Mouse (Mus musculus): ENCODE measurements around the gene Uqcr11. TPM values are rescaled to one million over a fixed set of nuclear protein-coding genes. Genes with fewer than 3 reads are reported as not detected.

Uqcr11 gene
- polyA plus RNA-seq, 1 experiment from 2014 or later = 1,492 TPM

DNA sequence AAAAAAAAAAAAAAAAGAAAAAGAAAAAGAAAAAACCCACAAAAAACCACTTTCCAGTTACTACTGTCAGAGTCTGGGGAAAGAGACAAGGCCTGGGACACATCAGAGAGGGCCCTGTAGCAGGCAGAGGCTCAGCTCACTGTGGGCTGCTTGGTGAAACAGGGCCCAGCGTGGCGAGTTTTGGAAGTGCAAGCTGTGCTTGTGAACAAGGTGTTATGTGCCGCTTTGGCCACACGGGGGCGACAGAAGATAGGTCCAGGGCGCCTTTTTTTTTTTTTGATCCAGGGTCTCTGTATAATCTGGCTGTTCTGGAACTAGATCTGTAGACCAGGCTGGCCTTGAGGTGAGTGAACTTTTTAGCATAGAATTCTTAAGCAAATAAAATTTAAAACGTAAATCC lies 30.5 kb downstream of the Uqcr11 start:
- Histone ChIP-seq H3K4me3 (ENCODE audit: low read length) (no peak overlapping the region), H3K4me1 (ENCODE audit: control insufficient read depth, insufficient read depth, low read length) (no peaks in the 10 kb centered on the region), H3K4me2 (ENCODE audit: low read depth, low read length) (no peak overlapping the region), H3K27ac (ENCODE audit: low read length) (no peak overlapping the region), H3K36me3 (ENCODE audit: control insufficient read depth, insufficient read depth) (peaks cover 6% of the 10 kb centered on the region), H3K9me3 (replicated peaks; ENCODE audit: control insufficient read depth, low read length) (peaks cover 3% of the 10 kb centered on the region; the same call in 1 of the 2 replicates), H3K9ac (ENCODE audit: low read length) (no peak overlapping the region), H3K27me3 (ENCODE audit: control insufficient read depth, insufficient read depth, low read length) (no peaks in the 10 kb centered on the region)
- ATAC-seq (replicated peaks; ENCODE audit: extremely low read depth, insufficient read depth, low FRiP score) = no peak
- WGBS = 3% methylated on average over 7 of the region's 7 CpGs

DNA sequence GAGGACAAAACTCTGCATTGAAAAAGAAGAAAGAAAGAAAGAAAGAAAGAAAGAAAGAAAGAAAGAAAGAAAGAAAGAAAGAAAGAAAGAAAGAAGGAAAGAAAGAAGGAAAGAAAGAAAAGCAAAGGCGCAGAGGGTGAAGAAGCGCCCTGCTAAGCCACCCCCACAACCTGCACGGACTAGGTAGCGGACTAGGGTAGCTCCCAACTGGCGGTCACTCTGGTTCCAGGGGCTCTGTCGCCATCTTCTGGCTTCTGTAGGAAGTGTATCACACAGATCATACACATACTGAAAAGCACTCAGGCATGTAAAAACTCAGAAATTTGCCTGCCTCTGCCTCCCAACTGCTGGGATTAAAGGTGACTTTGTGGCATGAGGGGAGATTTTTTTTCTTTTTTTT lies 32.6 kb downstream of the Uqcr11 start:
- no peaks in the 10 kb centered on the region for H3K36me3 ChIP-seq (ENCODE audit: control insufficient read depth, insufficient read depth)
- H3K4me2 ChIP-seq (ENCODE audit: low read depth, low read length) = no peak overlapping the region
- no peak overlapping the region for H3K4me3 ChIP-seq (ENCODE audit: low read length)
- no peak overlapping the region for H3K9ac ChIP-seq (ENCODE audit: low read length)
- 21% methylated on average over 6 of the region's 6 CpGs for WGBS
- no peak overlapping the region for H3K27ac ChIP-seq (ENCODE audit: low read length)
- H3K27me3 ChIP-seq (ENCODE audit: control insufficient read depth, insufficient read depth, low read length) = no peaks in the 10 kb centered on the region
- H3K9me3 ChIP-seq (replicated peaks; ENCODE audit: control insufficient read depth, low read length) = peaks cover 3% of the 10 kb centered on the region; the same call in 1 of the 2 replicates
- ATAC-seq (replicated peaks; ENCODE audit: extremely low read depth, insufficient read depth, low FRiP score) = no peak
- H3K4me1 ChIP-seq (ENCODE audit: control insufficient read depth, insufficient read depth, low read length) = no peaks in the 10 kb centered on the region

DNA sequence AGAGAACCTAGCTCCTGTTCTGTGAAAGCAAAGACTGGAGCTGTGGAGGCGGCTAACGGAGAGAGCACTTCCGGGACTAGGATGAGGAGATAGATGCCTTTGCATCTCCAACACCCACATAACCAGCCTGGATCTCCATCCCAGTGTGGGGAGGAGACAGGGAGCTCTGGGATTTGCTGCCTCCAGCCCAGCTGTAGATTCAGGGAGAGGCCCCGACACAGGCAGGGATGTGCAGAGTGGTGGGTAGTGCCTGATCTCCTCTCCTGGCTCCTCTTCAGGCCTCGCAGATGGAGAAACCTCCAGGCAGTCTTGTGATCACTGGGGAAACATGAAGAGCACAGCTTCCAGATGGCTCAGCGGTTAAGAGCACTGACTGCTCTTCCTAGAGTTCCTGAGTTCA lies 33.9 kb downstream of the Uqcr11 start:
- peaks cover 5% of the 10 kb centered on the region for H3K9me3 ChIP-seq (replicated peaks; ENCODE audit: control insufficient read depth, low read length)
- no peak overlapping the region for H3K4me3 ChIP-seq (ENCODE audit: low read length)
- WGBS = 82% methylated on average over 6 of the region's 6 CpGs
- no peak overlapping the region for H3K9ac ChIP-seq (ENCODE audit: low read length)
- no peak overlapping the region for H3K4me2 ChIP-seq (ENCODE audit: low read depth, low read length)
- ATAC-seq (replicated peaks; ENCODE audit: extremely low read depth, insufficient read depth, low FRiP score) = no peak
- H3K4me1 ChIP-seq (ENCODE audit: control insufficient read depth, insufficient read depth, low read length) = no peaks in the 10 kb centered on the region
- 0 out of 2 replicates have a peak, but pooled peaks cover 3% of the 10 kb centered on the region for H3K27me3 ChIP-seq (ENCODE audit: control insufficient read depth, insufficient read depth, low read length)
- H3K27ac ChIP-seq (ENCODE audit: low read length) = no peak overlapping the region
- no peaks in the 10 kb centered on the region for H3K36me3 ChIP-seq (ENCODE audit: control insufficient read depth, insufficient read depth)

DNA sequence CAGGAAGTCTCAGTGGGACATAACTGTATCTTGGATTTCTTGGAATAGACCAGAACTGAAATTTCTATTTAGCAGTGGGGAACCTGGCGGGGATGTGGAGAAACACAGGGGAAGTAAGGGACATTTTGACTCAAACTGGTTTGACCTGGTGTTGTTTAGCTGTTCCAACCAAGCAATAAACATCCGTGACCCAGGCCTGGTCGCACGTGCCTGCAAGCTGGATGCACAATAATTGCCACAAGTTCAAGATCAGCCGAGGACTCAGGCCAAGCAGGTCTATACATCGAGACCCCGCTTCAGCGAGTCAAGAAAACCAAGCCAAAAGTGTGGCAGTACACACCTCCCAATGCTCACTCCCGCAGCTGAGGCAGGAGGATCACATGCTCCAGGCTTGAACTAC lies 34.6 kb downstream of the Uqcr11 start:
- WGBS = 53% methylated on average over 9 of the region's 9 CpGs
- no peak; the same call in 1 of the 2 replicates for ATAC-seq (replicated peaks; ENCODE audit: extremely low read depth, insufficient read depth, low FRiP score)

DNA sequence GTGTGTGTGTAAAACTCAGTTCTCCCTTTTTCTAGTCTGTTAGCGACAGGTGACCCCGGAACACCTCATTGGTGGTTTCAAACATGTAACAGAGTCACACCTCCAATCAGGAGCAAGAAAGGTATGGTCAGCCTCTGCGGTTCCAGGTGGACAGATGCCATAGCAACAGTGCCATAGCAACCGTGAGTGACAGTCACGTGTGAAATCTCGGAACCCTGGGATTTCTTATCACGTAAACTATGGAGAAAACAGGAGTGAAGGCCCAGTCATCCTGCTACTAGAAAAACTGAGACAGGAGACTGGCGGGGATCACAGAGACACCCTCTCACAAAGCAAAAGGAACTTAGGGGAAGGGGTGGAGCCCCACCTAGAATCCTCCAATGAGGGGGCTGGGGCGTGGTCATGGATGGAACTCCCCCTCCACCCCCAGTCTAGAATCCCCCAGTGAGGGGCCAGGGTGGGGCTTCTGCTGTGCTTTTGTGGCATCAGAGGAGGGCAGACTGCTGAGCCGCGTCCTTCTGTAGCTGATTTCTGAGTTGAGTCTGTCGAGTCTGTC lies 35.1 kb downstream of the Uqcr11 start:
- WGBS = 7% methylated on average over 12 of the region's 12 CpGs
- peak; percentile 67 for ATAC-seq (replicated peaks; ENCODE audit: extremely low read depth, insufficient read depth, low FRiP score)
- H3K4me3 ChIP-seq (ENCODE audit: low read length) = peak overlapping the region; percentile 30

More for the DNA sequence above, 34.6 kb downstream of the Uqcr11 start:
- Histone ChIP-seq H3K36me3 (ENCODE audit: control insufficient read depth, insufficient read depth) (no peaks in the 10 kb centered on the region), H3K4me2 (ENCODE audit: low read depth, low read length) (no peak overlapping the region), H3K9ac (ENCODE audit: low read length) (no peak overlapping the region), H3K4me1 (ENCODE audit: control insufficient read depth, insufficient read depth, low read length) (no peaks in the 10 kb centered on the region), H3K27me3 (ENCODE audit: control insufficient read depth, insufficient read depth, low read length) (0 out of 2 replicates have a peak, but pooled peaks cover 5% of the 10 kb centered on the region), H3K9me3 (replicated peaks; ENCODE audit: control insufficient read depth, low read length) (peaks cover 5% of the 10 kb centered on the region), H3K4me3 (ENCODE audit: low read length) (no peak overlapping the region), H3K27ac (ENCODE audit: low read length) (no peak overlapping the region)

DNA sequence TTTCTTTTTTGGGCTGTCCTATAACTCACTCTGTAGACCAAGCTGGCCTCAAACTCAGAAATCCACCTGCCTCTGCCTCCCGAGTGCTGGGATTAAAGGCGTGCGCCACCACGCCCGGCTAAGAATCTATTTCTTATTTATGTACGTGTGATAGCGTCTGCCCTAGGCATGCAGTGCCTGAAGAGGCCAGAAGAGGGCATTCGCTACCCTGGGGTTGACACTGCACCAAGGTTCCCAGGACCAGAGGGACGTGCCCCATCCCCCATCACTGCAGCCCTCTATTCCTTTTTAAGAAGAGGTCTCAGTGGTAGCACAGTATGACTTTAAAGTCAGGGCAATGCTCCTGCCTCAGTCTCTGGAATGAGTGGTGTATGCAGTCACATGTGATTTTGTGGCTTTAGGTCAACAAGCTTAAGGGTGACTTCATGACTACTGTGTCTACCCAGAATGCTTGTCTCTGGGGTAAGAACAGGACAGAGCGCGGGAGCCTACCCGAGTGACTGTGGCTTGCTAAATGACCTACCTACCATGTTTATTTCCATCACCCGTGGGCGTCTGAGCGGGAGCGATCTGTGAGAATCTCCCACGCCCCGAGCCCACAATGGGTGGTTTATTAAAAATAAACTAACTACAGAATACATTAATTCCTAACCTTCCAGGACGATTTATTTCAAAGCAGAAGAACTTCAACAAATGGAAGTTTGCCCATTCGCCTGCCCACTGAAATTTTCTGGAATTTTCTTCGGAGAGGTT lies 36.5 kb downstream of the Uqcr11 start:
- Histone ChIP-seq H3K9me3 (replicated peaks; ENCODE audit: control insufficient read depth, low read length) (peaks cover 5% of the 10 kb centered on the region), H3K27me3 (ENCODE audit: control insufficient read depth, insufficient read depth, low read length) (peaks cover 12% of the 10 kb centered on the region; the same call in 1 of the 2 replicates), H3K36me3 (ENCODE audit: control insufficient read depth, insufficient read depth) (no peaks in the 10 kb centered on the region), H3K27ac (ENCODE audit: low read length) (no peak overlapping the region), H3K9ac (ENCODE audit: low read length) (no peak overlapping the region), H3K4me2 (ENCODE audit: low read depth, low read length) (no peak overlapping the region), H3K4me1 (ENCODE audit: control insufficient read depth, insufficient read depth, low read length) (no peaks in the 10 kb centered on the region), H3K4me3 (ENCODE audit: low read length) (no peak overlapping the region)
- WGBS = 76% methylated on average over 21 of the region's 21 CpGs
- ATAC-seq (replicated peaks; ENCODE audit: extremely low read depth, insufficient read depth, low FRiP score) = no peak

More for the DNA sequence above, 35.1 kb downstream of the Uqcr11 start:
- Histone ChIP-seq H3K9ac (ENCODE audit: low read length) (no peak overlapping the region), H3K27me3 (ENCODE audit: control insufficient read depth, insufficient read depth, low read length) (0 out of 2 replicates have a peak, but pooled peaks cover 7% of the 10 kb centered on the region), H3K9me3 (replicated peaks; ENCODE audit: control insufficient read depth, low read length) (peaks cover 5% of the 10 kb centered on the region), H3K4me2 (ENCODE audit: low read depth, low read length) (peak overlapping the region; percentile 30; the same call in 1 of the 2 replicates), H3K4me1 (ENCODE audit: control insufficient read depth, insufficient read depth, low read length) (no peaks in the 10 kb centered on the region), H3K27ac (ENCODE audit: low read length) (no peak overlapping the region), H3K36me3 (ENCODE audit: control insufficient read depth, insufficient read depth) (no peaks in the 10 kb centered on the region)

DNA sequence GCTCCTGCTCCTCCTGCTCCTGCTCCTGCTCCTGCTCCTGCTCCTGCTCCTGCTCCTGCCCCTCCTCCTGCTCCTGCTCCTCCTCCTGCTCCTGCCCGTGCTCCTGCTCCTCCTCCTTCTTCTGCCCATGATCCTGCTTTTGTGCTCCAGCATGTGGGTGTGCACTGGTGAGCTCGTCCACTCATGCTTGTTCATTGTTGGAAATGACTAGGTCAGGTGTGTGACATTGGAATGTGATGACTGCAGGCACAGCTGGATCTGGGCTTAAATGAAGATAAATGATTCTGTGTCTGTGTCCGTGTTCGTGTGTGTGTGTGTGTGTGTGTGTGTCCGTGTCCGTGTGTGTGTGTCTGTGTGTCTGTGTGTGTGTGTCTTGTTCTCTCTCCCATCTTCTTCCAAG lies 38.2 kb downstream of the Uqcr11 start:
- Histone ChIP-seq H3K36me3 (ENCODE audit: control insufficient read depth, insufficient read depth) (no peaks in the 10 kb centered on the region), H3K9ac (ENCODE audit: low read length) (no peak overlapping the region), H3K27ac (ENCODE audit: low read length) (no peak overlapping the region), H3K27me3 (ENCODE audit: control insufficient read depth, insufficient read depth, low read length) (peaks cover 25% of the 10 kb centered on the region), H3K9me3 (replicated peaks; ENCODE audit: control insufficient read depth, low read length) (peaks cover 2% of the 10 kb centered on the region; the same call in 1 of the 2 replicates), H3K4me2 (ENCODE audit: low read depth, low read length) (no peak overlapping the region), H3K4me3 (ENCODE audit: low read length) (no peak overlapping the region), H3K4me1 (ENCODE audit: control insufficient read depth, insufficient read depth, low read length) (no peaks in the 10 kb centered on the region)
- 78% methylated on average over 6 of the region's 6 CpGs for WGBS
- ATAC-seq (replicated peaks; ENCODE audit: extremely low read depth, insufficient read depth, low FRiP score) = no peak

DNA sequence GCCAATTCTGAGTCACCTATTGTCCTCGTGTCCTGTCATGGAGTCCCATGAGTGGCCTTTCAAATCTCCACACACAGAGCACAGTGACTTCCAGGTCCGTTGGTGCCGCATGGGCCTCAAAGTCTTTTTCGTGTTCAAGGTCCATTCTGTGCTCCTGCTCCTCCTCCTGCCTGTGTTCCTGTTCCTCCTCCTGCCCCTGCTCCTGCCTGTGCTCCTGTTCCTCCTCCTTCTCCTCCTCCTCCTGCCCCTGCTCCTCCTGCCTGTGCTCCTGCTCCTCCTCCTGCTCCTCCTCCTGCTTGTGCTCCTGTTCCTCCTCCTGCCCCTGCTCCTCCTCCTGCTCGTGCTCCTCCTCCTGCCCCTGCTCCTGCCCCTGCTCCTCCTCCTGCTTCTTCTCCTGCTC lies 38.7 kb downstream of the Uqcr11 start:
- WGBS = 53% methylated on average over 5 of the region's 5 CpGs
- no peaks in the 10 kb centered on the region for H3K36me3 ChIP-seq (ENCODE audit: control insufficient read depth, insufficient read depth)
- H3K27ac ChIP-seq (ENCODE audit: low read length) = no peak overlapping the region
- peaks cover 2% of the 10 kb centered on the region; the same call in 1 of the 2 replicates for H3K9me3 ChIP-seq (replicated peaks; ENCODE audit: control insufficient read depth, low read length)
- no peaks in the 10 kb centered on the region for H3K4me1 ChIP-seq (ENCODE audit: control insufficient read depth, insufficient read depth, low read length)
- no peak for ATAC-seq (replicated peaks; ENCODE audit: extremely low read depth, insufficient read depth, low FRiP score)
- peaks cover 26% of the 10 kb centered on the region for H3K27me3 ChIP-seq (ENCODE audit: control insufficient read depth, insufficient read depth, low read length)
- no peak overlapping the region for H3K4me2 ChIP-seq (ENCODE audit: low read depth, low read length)
- H3K4me3 ChIP-seq (ENCODE audit: low read length) = no peak overlapping the region
- H3K9ac ChIP-seq (ENCODE audit: low read length) = no peak overlapping the region

DNA sequence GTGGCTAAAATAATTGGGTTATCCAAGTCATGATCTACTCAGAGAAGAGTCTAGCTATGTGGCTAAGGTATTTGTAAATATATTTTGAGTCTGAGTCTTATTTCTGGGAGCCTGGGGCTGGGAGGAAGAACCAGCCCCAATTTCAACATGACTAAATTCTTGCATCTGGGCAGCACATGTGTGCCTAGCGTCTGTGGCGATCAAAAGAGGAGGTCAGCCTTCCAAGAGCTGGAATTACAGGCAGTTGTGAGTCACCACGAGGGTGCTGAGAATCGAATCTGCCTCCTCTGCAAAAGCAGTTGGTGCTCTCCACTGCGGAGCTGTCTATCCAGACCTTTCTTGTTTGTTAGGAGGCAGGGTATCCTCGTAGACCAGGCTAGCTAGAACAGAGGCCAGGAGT lies 40.9 kb downstream of the Uqcr11 start:
- Histone ChIP-seq H3K27me3 (ENCODE audit: control insufficient read depth, insufficient read depth, low read length) (peaks cover 32% of the 10 kb centered on the region), H3K9me3 (replicated peaks; ENCODE audit: control insufficient read depth, low read length) (peaks cover 2% of the 10 kb centered on the region; the same call in 1 of the 2 replicates), H3K27ac (ENCODE audit: low read length) (no peak overlapping the region), H3K9ac (ENCODE audit: low read length) (no peak overlapping the region), H3K4me2 (ENCODE audit: low read depth, low read length) (no peak overlapping the region), H3K4me1 (ENCODE audit: control insufficient read depth, insufficient read depth, low read length) (no peaks in the 10 kb centered on the region), H3K36me3 (ENCODE audit: control insufficient read depth, insufficient read depth) (no peaks in the 10 kb centered on the region), H3K4me3 (ENCODE audit: low read length) (no peak overlapping the region)
- no peak for ATAC-seq (replicated peaks; ENCODE audit: extremely low read depth, insufficient read depth, low FRiP score)
- WGBS = 64% methylated on average over 6 of the region's 6 CpGs

All from heart, embryonic 16.5 days (tissue).